Mouse (Mus musculus) kidney, postnatal 0 days (tissue): ENCODE data around the gene Hhex. TPM values are rescaled to one million over a fixed set of nuclear protein-coding genes. Genes with fewer than 3 reads are reported as not detected.
A peak's percentile ranks its signal among the peaks of the same experiment; 100 is the strongest.

Experiments used
- ATAC-seq: fragments of 200-750 bp; cut with Nextera tagmentation; replicated peaks from 2 replicates; pipeline ENCODE4 v1.8.0; 2017; ENCODE audit warnings: low read depth, moderate number of reproducible peaks, moderate TSS enrichment, moderate library complexity; ENCODE audit not compliant: low FRiP score
- DNase-seq: peaks from one replicate; pipeline ENCODE4 v3.0.0-alpha.2; 2016; ENCODE audit warnings: low spot score
- H3K27ac ChIP-seq: fragments of 300-500 bp; sonication (generic); 2 replicates; pipeline ENCODE4 v1.5.1; 2014; ENCODE audit warnings: mild to moderate bottlenecking
- H3K27me3 ChIP-seq: fragments of 300-500 bp; sonication (generic); 2 replicates; pipeline ENCODE4 v1.6.1; 2014; ENCODE audit warnings: low read length, mixed read lengths; ENCODE audit not compliant: insufficient read depth
- H3K36me3 ChIP-seq: fragments of 300-500 bp; sonication (generic); 2 replicates; pipeline ENCODE4 v1.6.1; 2014; ENCODE audit warnings: low read length, mixed read lengths; ENCODE audit not compliant: insufficient read depth
- H3K4me1 ChIP-seq: fragments of 300-500 bp; sonication (generic); replicated peaks from 2 replicates; pipeline ENCODE4 v1.6.1; 2014; ENCODE audit warnings: antibody characterized with exemption, low read length, mixed read lengths; ENCODE audit not compliant: insufficient read depth
- H3K4me2 ChIP-seq: fragments of 300-500 bp; sonication (generic); 2 replicates; pipeline ENCODE4 v1.6.1; 2014; ENCODE audit warnings: mild to moderate bottlenecking, low read length, moderate library complexity, mixed read lengths
- H3K4me3 ChIP-seq: fragments of 300-500 bp; sonication (generic); replicated peaks from 2 replicates; pipeline ENCODE4 v1.5.1; 2014; ENCODE audit warnings: low read depth, low read length
- H3K9ac ChIP-seq: fragments of 300-500 bp; sonication (generic); 2 replicates; pipeline ENCODE4 v1.6.1; 2014; ENCODE audit warnings: low read depth, low read length
- H3K9me3 ChIP-seq: fragments of 300-500 bp; sonication (generic); replicated peaks from 2 replicates; pipeline ENCODE4 v1.6.1; 2016; ENCODE audit warnings: low read length, inconsistent platforms, mixed read lengths
- CTCF ChIP-seq: IDR thresholded peaks from 2 replicates; pipeline ENCODE4 v1.5.1; 2016; ENCODE audit warnings: antibody characterized with exemption, low read depth, mild to moderate bottlenecking, moderate library complexity
- WGBS: fragments of 180-500 bp; shearing (Covaris S2); extraction: QIAGEN DNeasy Blood & Tissue Kit; methylation state at CpG from one replicate; pipeline ENCODE4 v1.1.7; 2014; 5-methylcytosine and 5-hydroxymethylcytosine counted together
- polyA plus RNA-seq: library from polyadenylated mRNA; unstranded; fragments of >200 nt; fragmentation: Nextera tagmentation; extraction: Ambion mirVana; gene quantifications from 2 replicates; pipeline ENCODE4 v1.2.1, GENCODE M21; 2015

The Hhex gene
- polyA plus RNA-seq, 1 experiment from 2014 or later, result 7.6 TPM

- ATAC-seq, result no peak
These were observed 1.2 kb downstream of the Hhex start for GRCm38 (mm10) chr19:37435853-37436174.

GRCm38 (mm10) chr19:37436514-37437288 is 2.1 kb downstream of the Hhex start:
- Histone ChIP-seq H3K27me3 (peaks cover 55% of the 10 kb centered on the region), H3K9ac (no peak overlapping the region), H3K9me3 (no peaks in the 10 kb centered on the region), H3K4me2 (peak overlapping the region; percentile 35; the same call in 1 of the 2 replicates), H3K4me3 (no peak overlapping the region), H3K27ac (peak overlapping the region; percentile 56; the same call in 1 of the 2 replicates), H3K36me3 (no peaks in the 10 kb centered on the region), H3K4me1 (peaks cover 4% of the 10 kb centered on the region)
- no peak for ATAC-seq
- WGBS, result 10% methylated on average over 28 of the region's 28 CpGs
- no peak for TF ChIP-seq CTCF
- DNase-seq, result no peak

More at GRCm38 (mm10) chr19:37435853-37436174, 1.2 kb downstream of the Hhex start:
- Histone ChIP-seq H3K27ac (peak overlapping the region; percentile 84; the same call in 1 of the 2 replicates), H3K36me3 (no peaks in the 10 kb centered on the region), H3K4me1 (peaks cover 4% of the 10 kb centered on the region), H3K9me3 (no peaks in the 10 kb centered on the region), H3K4me2 (peak overlapping the region; percentile 26; the same call in 1 of the 2 replicates), H3K9ac (no peak overlapping the region), H3K4me3 (peak overlapping the region; percentile 55; the same call in 1 of the 2 replicates), H3K27me3 (peaks cover 62% of the 10 kb centered on the region)
- no peak for DNase-seq
- WGBS, result 7% methylated on average over 10 of the region's 10 CpGs
- no peak for TF ChIP-seq CTCF

GRCm38 (mm10) chr19:37437289-37437606 is 2.6 kb downstream of the Hhex start:
- 9% methylated on average over 14 of the region's 14 CpGs for WGBS
- H3K9ac ChIP-seq, result no peak overlapping the region
- no peak for TF ChIP-seq CTCF
- H3K4me1 ChIP-seq, result peaks cover 4% of the 10 kb centered on the region
- H3K9me3 ChIP-seq, result no peaks in the 10 kb centered on the region
- H3K27me3 ChIP-seq, result peaks cover 51% of the 10 kb centered on the region
- peak overlapping the region; percentile 35 for H3K4me2 ChIP-seq
- DNase-seq (no peak), ATAC-seq (no peak)
- no peak overlapping the region for H3K27ac ChIP-seq
- H3K4me3 ChIP-seq, result 0 out of 2 replicates have a peak overlapping the region, but pooled peaks have one; percentile 11
- H3K36me3 ChIP-seq, result no peaks in the 10 kb centered on the region

GRCm38 (mm10) chr19:37440181-37440580 is 5.6 kb downstream of the Hhex start:
- no peak for TF ChIP-seq CTCF

GRCm38 (mm10) chr19:37440708-37441475 is 6.3 kb downstream of the Hhex start:
- Histone ChIP-seq H3K36me3 (no peaks in the 10 kb centered on the region), H3K27me3 (peaks cover 22% of the 10 kb centered on the region), H3K9ac (no peak overlapping the region), H3K27ac (no peak overlapping the region), H3K4me2 (no peak overlapping the region), H3K4me3 (no peak overlapping the region), H3K9me3 (no peaks in the 10 kb centered on the region), H3K4me1 (no peaks in the 10 kb centered on the region)
- ATAC-seq, result no peak
- 68% methylated on average over 16 of the region's 16 CpGs for WGBS
- no peak for TF ChIP-seq CTCF
- no peak for DNase-seq

More at GRCm38 (mm10) chr19:37440181-37440580, 5.6 kb downstream of the Hhex start:
- 79% methylated on average over 4 of the region's 4 CpGs for WGBS
- H3K36me3 ChIP-seq, result no peaks in the 10 kb centered on the region
- no peak overlapping the region for H3K27ac ChIP-seq
- H3K9ac ChIP-seq, result no peak overlapping the region
- peaks cover 27% of the 10 kb centered on the region for H3K27me3 ChIP-seq
- H3K4me1 ChIP-seq, result no peaks in the 10 kb centered on the region; the same call in 1 of the 2 replicates
- H3K4me2 ChIP-seq, result no peak overlapping the region
- H3K9me3 ChIP-seq, result no peaks in the 10 kb centered on the region
- DNase-seq, result no peak
- no peak for ATAC-seq
- H3K4me3 ChIP-seq, result no peak overlapping the region

GRCm38 (mm10) chr19:37442524-37443286 is 8.1 kb downstream of the Hhex start:
- Histone ChIP-seq H3K4me3 (no peak overlapping the region), H3K9ac (no peak overlapping the region), H3K27ac (no peak overlapping the region), H3K36me3 (no peaks in the 10 kb centered on the region), H3K9me3 (no peaks in the 10 kb centered on the region), H3K4me1 (no peaks in the 10 kb centered on the region), H3K4me2 (no peak overlapping the region), H3K27me3 (peaks cover 13% of the 10 kb centered on the region)
- TF ChIP-seq CTCF, result no peak
- 80% methylated on average over 10 of the region's 10 CpGs for WGBS
- ATAC-seq, result no peak
- DNase-seq, result no peak
